Mouse (Mus musculus): ENCODE data around the gene Mars2.

GRCm38 (mm10) chr1:55211081-55211480 lies 25.9 kb upstream of the Mars2 start:
- TF ChIP-seq CTCF (IDR thresholded peaks at IDR 0.05; ENCODE audit: low read depth) (no peak), EP300 (IDR thresholded peaks at IDR 0.05; ENCODE audit: low read depth) (no peak)
